Mouse (Mus musculus): ENCODE results near the gene Gm3629. TPM values are rescaled to one million over a fixed set of nuclear protein-coding genes. Genes with fewer than 3 reads are reported as not detected.
"Not testable (repeated sequence)": the region's sequence is repeated elsewhere in the genome, so short reads cannot be mapped to it uniquely, and the experiment has no call there.

The Gm3629 gene
- total RNA-seq (2014; rRNA removed) (not detected in 2 replicates), polyA plus RNA-seq (2012; rRNA removed) (not detected in 2 replicates)

GRCm38 (mm10) chr14:6590513-6590912 lies at the start of gene Gm3629:
Gene Gm3629 (minus strand): TSS chr14:6590613.
- H3K36me3 ChIP-seq (ENCODE audit: control insufficient read depth, insufficient read depth, low read length); H3K9ac ChIP-seq (ENCODE audit: low read depth, low read length); H3K27me3 ChIP-seq (ENCODE audit: control insufficient read depth, insufficient read depth, low read length); DNase-seq (ENCODE audit: extremely low read depth, low read depth, low spot score); H3K27ac ChIP-seq (replicated peaks; ENCODE audit: insufficient read depth, low read depth, low read length); H3K4me3 ChIP-seq (ENCODE audit: insufficient read depth, low read depth, low read length); H3K4me1 ChIP-seq (ENCODE audit: control insufficient read depth, insufficient read depth, low read length); H3K79me2 ChIP-seq (ENCODE audit: control insufficient read depth, insufficient read depth, low read length): not testable (repeated sequence)
- 18% methylated on average over 1 of the region's 2 CpGs for WGBS

- not testable (repeated sequence) for H3K4me1 ChIP-seq (ENCODE audit: control insufficient read depth, insufficient read depth, low read length); H3K9ac ChIP-seq (ENCODE audit: low read depth, low read length); H3K79me2 ChIP-seq (ENCODE audit: control insufficient read depth, insufficient read depth, low read length); H3K27ac ChIP-seq (replicated peaks; ENCODE audit: insufficient read depth, low read depth, low read length); H3K4me3 ChIP-seq (ENCODE audit: insufficient read depth, low read depth, low read length); DNase-seq (ENCODE audit: extremely low read depth, low read depth, low spot score); H3K36me3 ChIP-seq (ENCODE audit: control insufficient read depth, insufficient read depth, low read length); H3K27me3 ChIP-seq (ENCODE audit: control insufficient read depth, insufficient read depth, low read length)
- 79% methylated on average over 1 of the region's 2 CpGs for WGBS
Observed at GRCm38 (mm10) chr14:6622318-6622717, 31.9 kb upstream of the Gm3629 start, which contains the start of gene Gm3460. Gene Gm3460 (minus strand): TSS chr14:6622418.

GRCm38 (mm10) chr14:6606436-6606835 lies 16.0 kb upstream of the Gm3629 start:
- not testable (repeated sequence) for H3K27ac ChIP-seq (replicated peaks; ENCODE audit: insufficient read depth, low read depth, low read length); DNase-seq (ENCODE audit: extremely low read depth, low read depth, low spot score); H3K4me1 ChIP-seq (ENCODE audit: control insufficient read depth, insufficient read depth, low read length); H3K9ac ChIP-seq (ENCODE audit: low read depth, low read length); H3K79me2 ChIP-seq (ENCODE audit: control insufficient read depth, insufficient read depth, low read length); H3K36me3 ChIP-seq (ENCODE audit: control insufficient read depth, insufficient read depth, low read length); H3K27me3 ChIP-seq (ENCODE audit: control insufficient read depth, insufficient read depth, low read length); H3K4me3 ChIP-seq (ENCODE audit: insufficient read depth, low read depth, low read length)
- no CpG with 5 or more reads among the region's 1 CpGs for WGBS

GRCm38 (mm10) chr14:6605004-6605403 lies 14.6 kb upstream of the Gm3629 start:
- H3K27ac ChIP-seq (replicated peaks; ENCODE audit: insufficient read depth, low read depth, low read length); H3K9ac ChIP-seq (ENCODE audit: low read depth, low read length); DNase-seq (ENCODE audit: extremely low read depth, low read depth, low spot score); H3K27me3 ChIP-seq (ENCODE audit: control insufficient read depth, insufficient read depth, low read length); H3K4me1 ChIP-seq (ENCODE audit: control insufficient read depth, insufficient read depth, low read length); H3K36me3 ChIP-seq (ENCODE audit: control insufficient read depth, insufficient read depth, low read length); H3K4me3 ChIP-seq (ENCODE audit: insufficient read depth, low read depth, low read length); H3K79me2 ChIP-seq (ENCODE audit: control insufficient read depth, insufficient read depth, low read length): not testable (repeated sequence)
- WGBS = 3% methylated on average over 20 of the region's 20 CpGs

GRCm38 (mm10) chr14:6604551-6604950 lies 14.1 kb upstream of the Gm3629 start:
- H3K9ac ChIP-seq (ENCODE audit: low read depth, low read length); H3K4me1 ChIP-seq (ENCODE audit: control insufficient read depth, insufficient read depth, low read length); H3K79me2 ChIP-seq (ENCODE audit: control insufficient read depth, insufficient read depth, low read length); H3K36me3 ChIP-seq (ENCODE audit: control insufficient read depth, insufficient read depth, low read length); H3K27ac ChIP-seq (replicated peaks; ENCODE audit: insufficient read depth, low read depth, low read length); H3K4me3 ChIP-seq (ENCODE audit: insufficient read depth, low read depth, low read length); H3K27me3 ChIP-seq (ENCODE audit: control insufficient read depth, insufficient read depth, low read length): not testable (repeated sequence)
- WGBS = 5% methylated on average over 20 of the region's 20 CpGs
- DNase-seq (ENCODE audit: extremely low read depth, low read depth, low spot score) = peak; percentile 8

GRCm38 (mm10) chr14:6537190-6537589 lies 53.2 kb downstream of the Gm3629 start, which contains the start of gene Gm8356:
Gene Gm8356 (minus strand): TSS chr14:6537290.
- not testable (repeated sequence) for H3K36me3 ChIP-seq (ENCODE audit: control insufficient read depth, insufficient read depth, low read length); H3K79me2 ChIP-seq (ENCODE audit: control insufficient read depth, insufficient read depth, low read length); H3K4me1 ChIP-seq (ENCODE audit: control insufficient read depth, insufficient read depth, low read length); H3K4me3 ChIP-seq (ENCODE audit: insufficient read depth, low read depth, low read length); H3K27me3 ChIP-seq (ENCODE audit: control insufficient read depth, insufficient read depth, low read length); H3K27ac ChIP-seq (replicated peaks; ENCODE audit: insufficient read depth, low read depth, low read length); DNase-seq (ENCODE audit: extremely low read depth, low read depth, low spot score); H3K9ac ChIP-seq (ENCODE audit: low read depth, low read length)
- 67% methylated on average over 1 of the region's 2 CpGs for WGBS

Other genes with a start within 250 kb of the Gm3629 start
- not detected in 2 replicates for gene Gm3618, start 246.9 kb downstream of the Gm3629 start, total RNA-seq (2014; rRNA removed)
- not detected in 2 replicates for gene Gm3618, start 246.9 kb downstream of the Gm3629 start, polyA plus RNA-seq (2012; rRNA removed)
- gene Gm16440, start 200.3 kb downstream of the Gm3629 start, total RNA-seq (2014; rRNA removed) = not detected in 2 replicates
- gene Gm16440, start 200.3 kb downstream of the Gm3629 start, polyA plus RNA-seq (2012; rRNA removed) = not detected in 2 replicates
- not detected in 2 replicates for gene Gm3591, start 178.1 kb downstream of the Gm3629 start, total RNA-seq (2014; rRNA removed)
- not detected in 2 replicates for gene Gm3591, start 178.1 kb downstream of the Gm3629 start, polyA plus RNA-seq (2012; rRNA removed)
- not detected in 2 replicates for gene Gm3594, start 146.0 kb downstream of the Gm3629 start, total RNA-seq (2014; rRNA removed)
- gene Gm3594, start 146.0 kb downstream of the Gm3629 start, polyA plus RNA-seq (2012; rRNA removed) = not detected in 2 replicates
- not detected in 2 replicates for gene Gm8356, start 53.3 kb downstream of the Gm3629 start, total RNA-seq (2014; rRNA removed)
- gene Gm8356, start 53.3 kb downstream of the Gm3629 start, polyA plus RNA-seq (2012; rRNA removed) = not detected in 2 replicates
- gene Gm3460, start 31.8 kb upstream of the Gm3629 start, total RNA-seq (2014; rRNA removed) = not detected in 2 replicates
- gene Gm3460, start 31.8 kb upstream of the Gm3629 start, polyA plus RNA-seq (2012; rRNA removed) = not detected in 2 replicates
- gene Gm10251, start 93.6 kb upstream of the Gm3629 start, total RNA-seq (2014; rRNA removed) = not detected in 2 replicates
- gene Gm10251, start 93.6 kb upstream of the Gm3629 start, polyA plus RNA-seq (2012; rRNA removed) = not detected in 2 replicates
- not detected in 2 replicates for gene Gm8050, start 129.6 kb upstream of the Gm3629 start, total RNA-seq (2014; rRNA removed)
- gene Gm8050, start 129.6 kb upstream of the Gm3629 start, polyA plus RNA-seq (2012; rRNA removed) = not detected in 2 replicates
- not detected in 2 replicates for gene Gm3636, start 151.7 kb upstream of the Gm3629 start, total RNA-seq (2014; rRNA removed)
- not detected in 2 replicates for gene Gm3636, start 151.7 kb upstream of the Gm3629 start, polyA plus RNA-seq (2012; rRNA removed)
- not detected in 2 replicates for gene Gm8362, start 183.8 kb upstream of the Gm3629 start, total RNA-seq (2014; rRNA removed)
- not detected in 2 replicates for gene Gm8362, start 183.8 kb upstream of the Gm3629 start, polyA plus RNA-seq (2012; rRNA removed)
- gene Gm3642, start 249.7 kb upstream of the Gm3629 start, total RNA-seq (2014; rRNA removed) = not detected in 2 replicates
- not detected in 2 replicates for gene Gm3642, start 249.7 kb upstream of the Gm3629 start, polyA plus RNA-seq (2012; rRNA removed)

Measured in liver, adult 2 months (tissue).